Comparison of ENCODE assay signal across 14 mouse cellular contexts in genomic region chr2:107968526-107968925, GRCm38 (mm10).
DNase-seq lines count a peak whose midpoint lies in the region; ATAC-seq lines count a peak whose summit lies in the region.
"Had no signal": no experiment of that assay in that cellular context is flagged by ENCODE, and none has a peak within 500 bp of the region (broad histone marks: within the 10 kb centered on the region; RNA-seq: fewer than 3 reads in every experiment).

No protein-coding gene starts in this region.

- WGBS in hindbrain, embryonic 14.5 days = 46% methylated on average over 2 of the region's 2 CpGs
- 38% methylated on average over 2 of the region's 2 CpGs for WGBS in hindbrain, embryonic 12.5 days
- 57% methylated on average over 2 of the region's 2 CpGs for WGBS in midbrain, embryonic 14.5 days
- WGBS in midbrain, embryonic 13.5 days = 46% methylated on average over 2 of the region's 2 CpGs
- WGBS in kidney, embryonic 14.5 days = 56% methylated on average over 2 of the region's 2 CpGs

- no peak overlapping the region for H3K27ac ChIP-seq in hindbrain, embryonic 14.5 days
- H3K27ac ChIP-seq in hindbrain, embryonic 12.5 days = no peak overlapping the region
- H3K27ac ChIP-seq in midbrain, embryonic 14.5 days (replicated peaks; ENCODE audit: low read depth, low read length) = no peak overlapping the region
- no peak overlapping the region for H3K27ac ChIP-seq in midbrain, embryonic 13.5 days
- H3K27ac ChIP-seq in kidney, embryonic 14.5 days (ENCODE audit: low read depth, low read length) = no peak overlapping the region
- H3K27ac ChIP-seq: embryonic facial prominence, embryonic 15.5 days; intestine, embryonic 15.5 days; neural tube, embryonic 12.5 days had no signal

- H3K4me1 ChIP-seq in hindbrain, embryonic 14.5 days (replicated peaks; ENCODE audit: control insufficient read depth, insufficient read depth, low read length) = peaks cover 8% of the 10 kb centered on the region; the same call in 1 of the 2 replicates
- H3K4me1 ChIP-seq in hindbrain, embryonic 12.5 days = peaks cover 8% of the 10 kb centered on the region; the same call in 1 of the 2 replicates
- H3K4me1 ChIP-seq in midbrain, embryonic 14.5 days (ENCODE audit: control insufficient read depth, insufficient read depth, low read length) = 0 out of 2 replicates have a peak, but pooled peaks cover 4% of the 10 kb centered on the region
- H3K4me1 ChIP-seq in midbrain, embryonic 13.5 days (replicated peaks) = peaks cover 13% of the 10 kb centered on the region
- no peaks in the 10 kb centered on the region for H3K4me1 ChIP-seq in kidney, embryonic 14.5 days (ENCODE audit: control insufficient read depth, insufficient read depth, low read length)
- H3K4me1 ChIP-seq: embryonic facial prominence, embryonic 15.5 days; intestine, embryonic 15.5 days; neural tube, embryonic 12.5 days had no signal

- ATAC-seq in hindbrain, embryonic 14.5 days (ENCODE audit: low FRiP score) = no peak
- ATAC-seq in hindbrain, embryonic 12.5 days (ENCODE audit: low FRiP score) = no peak
- ATAC-seq in midbrain, embryonic 14.5 days (ENCODE audit: low FRiP score, low TSS enrichment) = no peak
- no peak for ATAC-seq in midbrain, embryonic 13.5 days
- no peak for ATAC-seq in kidney, embryonic 14.5 days (ENCODE audit: low FRiP score, low TSS enrichment)
- ATAC-seq: intestine, embryonic 15.5 days had no signal

- H3K4me3 ChIP-seq in hindbrain, embryonic 14.5 days (replicated peaks; ENCODE audit: low read length) = no peak overlapping the region
- no peak overlapping the region for H3K4me3 ChIP-seq in hindbrain, embryonic 12.5 days
- no peak overlapping the region for H3K4me3 ChIP-seq in midbrain, embryonic 14.5 days (replicated peaks; ENCODE audit: low read depth, low read length)
- H3K4me3 ChIP-seq in midbrain, embryonic 13.5 days (replicated peaks) = no peak overlapping the region
- H3K4me3 ChIP-seq in kidney, embryonic 14.5 days (ENCODE audit: low read length) = no peak overlapping the region
- H3K4me3 ChIP-seq: embryonic facial prominence, embryonic 15.5 days; intestine, embryonic 15.5 days; neural tube, embryonic 12.5 days had no signal

- no peaks in the 10 kb centered on the region for H3K36me3 ChIP-seq in hindbrain, embryonic 14.5 days (replicated peaks; ENCODE audit: control insufficient read depth, insufficient read depth)
- no peaks in the 10 kb centered on the region for H3K36me3 ChIP-seq in hindbrain, embryonic 12.5 days
- no peaks in the 10 kb centered on the region for H3K36me3 ChIP-seq in midbrain, embryonic 14.5 days (ENCODE audit: control insufficient read depth, insufficient read depth, low read length)
- H3K36me3 ChIP-seq in midbrain, embryonic 13.5 days = no peaks in the 10 kb centered on the region
- H3K36me3 ChIP-seq in kidney, embryonic 14.5 days (ENCODE audit: control insufficient read depth, insufficient read depth, low read length) = no peaks in the 10 kb centered on the region
- H3K36me3 ChIP-seq: embryonic facial prominence, embryonic 15.5 days; intestine, embryonic 15.5 days; neural tube, embryonic 12.5 days had no signal

- H3K9me3 ChIP-seq in hindbrain, embryonic 14.5 days (ENCODE audit: control insufficient read depth, low read length) = no peaks in the 10 kb centered on the region
- no peaks in the 10 kb centered on the region for H3K9me3 ChIP-seq in hindbrain, embryonic 12.5 days (replicated peaks)
- H3K9me3 ChIP-seq in midbrain, embryonic 14.5 days (ENCODE audit: control insufficient read depth, low read length) = no peaks in the 10 kb centered on the region
- no peaks in the 10 kb centered on the region for H3K9me3 ChIP-seq in midbrain, embryonic 13.5 days
- no peaks in the 10 kb centered on the region for H3K9me3 ChIP-seq in kidney, embryonic 14.5 days (ENCODE audit: control insufficient read depth, low read length)
- H3K9me3 ChIP-seq: embryonic facial prominence, embryonic 15.5 days; intestine, embryonic 15.5 days; neural tube, embryonic 12.5 days had no signal

- H3K27me3 ChIP-seq in hindbrain, embryonic 14.5 days (ENCODE audit: control insufficient read depth, insufficient read depth, low read length) = no peaks in the 10 kb centered on the region
- H3K27me3 ChIP-seq in hindbrain, embryonic 12.5 days = no peaks in the 10 kb centered on the region
- no peaks in the 10 kb centered on the region for H3K27me3 ChIP-seq in midbrain, embryonic 14.5 days (ENCODE audit: control insufficient read depth, insufficient read depth, low read length)
- H3K27me3 ChIP-seq in midbrain, embryonic 13.5 days = no peaks in the 10 kb centered on the region
- no peaks in the 10 kb centered on the region for H3K27me3 ChIP-seq in kidney, embryonic 14.5 days (ENCODE audit: control insufficient read depth, insufficient read depth, low read length)
- H3K27me3 ChIP-seq: embryonic facial prominence, embryonic 15.5 days; intestine, embryonic 15.5 days; neural tube, embryonic 12.5 days had no signal

- DNase-seq in hindbrain, embryonic 14.5 days (ENCODE audit: low spot score) = peak; percentile 64
- DNase-seq in midbrain, embryonic 14.5 days = peak; percentile 69
- peak; percentile 52 for DNase-seq in embryo, embryonic 11 days
- DNase-seq in telencephalon, adult 2 months (ENCODE audit: low read depth, low spot score) = peak; percentile 17
- no peak for DNase-seq in heart, postnatal 14 days
- DNase-seq: thymus, postnatal 4 days had no signal

- H3K9ac ChIP-seq in hindbrain, embryonic 14.5 days = no peak overlapping the region
- H3K9ac ChIP-seq in hindbrain, embryonic 12.5 days = no peak overlapping the region
- no peak overlapping the region for H3K9ac ChIP-seq in midbrain, embryonic 14.5 days (replicated peaks; ENCODE audit: low read length)
- no peak overlapping the region for H3K9ac ChIP-seq in midbrain, embryonic 13.5 days (replicated peaks)
- no peak overlapping the region for H3K9ac ChIP-seq in kidney, embryonic 14.5 days (ENCODE audit: low read depth, low read length)
- H3K9ac ChIP-seq: embryonic facial prominence, embryonic 15.5 days; intestine, embryonic 15.5 days; neural tube, embryonic 12.5 days had no signal

- intact Hi-C loops in heart, postnatal 14 days (cut with DNase I) = no loop called here

- H3K4me2 ChIP-seq in hindbrain, embryonic 14.5 days (replicated peaks) = no peak overlapping the region
- H3K4me2 ChIP-seq in hindbrain, embryonic 12.5 days (replicated peaks) = no peak overlapping the region
- no peak overlapping the region for H3K4me2 ChIP-seq in midbrain, embryonic 14.5 days (ENCODE audit: low read length)
- no peak overlapping the region for H3K4me2 ChIP-seq in midbrain, embryonic 13.5 days (replicated peaks)
- H3K4me2 ChIP-seq in kidney, embryonic 14.5 days (replicated peaks; ENCODE audit: low read depth, low read length) = no peak overlapping the region
- H3K4me2 ChIP-seq: embryonic facial prominence, embryonic 15.5 days; heart, embryonic 11.5 days; intestine, embryonic 15.5 days; liver, embryonic 11.5 days; neural tube, embryonic 12.5 days had no signal

Comparison
In these comparisons a context has a peak if more than half of its experiments do, and no peak if none do; other contexts are left out.
1. DNase-seq: peak in hindbrain, embryonic 14.5 days (single experiment), midbrain, embryonic 14.5 days (single experiment), embryo, embryonic 11 days (single experiment) and telencephalon, adult 2 months (single experiment); none in heart, postnatal 14 days (0 of 2).